Comparison of ENCODE assay signal across 13 mouse cellular contexts in the genomic region with DNA sequence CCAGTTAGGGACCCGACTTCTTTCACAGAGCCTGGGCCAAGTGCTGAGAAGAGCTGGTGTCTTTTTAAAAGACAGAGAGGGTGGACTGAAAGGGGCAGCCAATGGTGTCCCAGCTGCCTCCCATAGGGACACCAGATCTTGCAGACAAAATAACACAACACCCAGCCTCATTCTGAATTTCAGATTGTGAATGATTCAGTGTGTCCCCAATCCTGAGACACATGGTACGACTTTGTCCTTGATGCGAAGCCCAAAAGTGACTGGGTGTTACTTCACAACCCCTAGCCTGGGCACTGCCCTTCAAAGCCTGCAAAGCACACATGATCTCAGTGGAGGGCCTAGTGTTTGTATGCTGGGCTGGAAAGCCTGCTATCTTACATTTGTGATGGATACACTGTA. TPM values are rescaled to one million over a fixed set of nuclear protein-coding genes. Genes with fewer than 3 reads are reported as not detected.
DNase-seq lines count a peak whose midpoint lies in the region; ATAC-seq lines count a peak whose summit lies in the region.
"Had no signal": no experiment of that assay in that cellular context is flagged by ENCODE, and none has a peak within 500 bp of the region (broad histone marks: within the 10 kb centered on the region; RNA-seq: fewer than 3 reads in every experiment).

No protein-coding gene starts in this region.

- H3K27me3 ChIP-seq in kidney, embryonic 16.5 days (ENCODE audit: insufficient read depth, low read length): no peaks in the 10 kb centered on the region
- no peaks in the 10 kb centered on the region for H3K27me3 ChIP-seq in liver, embryonic 15.5 days
- H3K27me3 ChIP-seq: limb, embryonic 15.5 days had no signal

- no peaks in the 10 kb centered on the region for H3K9me3 ChIP-seq in kidney, embryonic 16.5 days (ENCODE audit: low read length)
- H3K9me3 ChIP-seq in liver, embryonic 15.5 days (replicated peaks): no peaks in the 10 kb centered on the region
- H3K9me3 ChIP-seq: limb, embryonic 15.5 days had no signal

- 97% methylated on average over 2 of the region's 3 CpGs for WGBS in kidney, embryonic 16.5 days
- WGBS in liver, embryonic 15.5 days (ENCODE audit: insufficient replicate concordance): 66% methylated on average over 3 of the region's 3 CpGs

- H3K9ac ChIP-seq in kidney, embryonic 16.5 days (replicated peaks; ENCODE audit: low read length): peak overlapping the region; percentile 15; the same call in 1 of the 2 replicates
- H3K9ac ChIP-seq in liver, embryonic 15.5 days: no peak overlapping the region
- H3K9ac ChIP-seq: hindbrain, embryonic 14.5 days; limb, embryonic 15.5 days had no signal

- H3K36me3 ChIP-seq in kidney, embryonic 16.5 days (ENCODE audit: insufficient read depth, low read length): peaks cover 5% of the 10 kb centered on the region
- H3K36me3 ChIP-seq in liver, embryonic 15.5 days (replicated peaks): peaks cover 4% of the 10 kb centered on the region; the same call in 1 of the 2 replicates

- H3K27ac ChIP-seq in kidney, embryonic 16.5 days (ENCODE audit: low read length): no peak overlapping the region
- H3K27ac ChIP-seq in liver, embryonic 15.5 days (replicated peaks): 0 out of 2 replicates have a peak overlapping the region, but pooled peaks have one; percentile 45
- H3K27ac ChIP-seq: hindbrain, embryonic 14.5 days; limb, embryonic 15.5 days had no signal

- no peak overlapping the region for H3K4me3 ChIP-seq in kidney, embryonic 16.5 days (ENCODE audit: low read length)
- no peak overlapping the region for H3K4me3 ChIP-seq in liver, embryonic 15.5 days (replicated peaks)
- H3K4me3 ChIP-seq: limb, embryonic 15.5 days had no signal

- H3K4me2 ChIP-seq in kidney, embryonic 16.5 days (replicated peaks; ENCODE audit: low read depth, low read length): no peak overlapping the region
- H3K4me2 ChIP-seq in liver, embryonic 15.5 days: peak overlapping the region; percentile 87; the same call in 1 of the 2 replicates
- H3K4me2 ChIP-seq: hindbrain, embryonic 14.5 days; limb, embryonic 15.5 days had no signal

- peaks cover 38% of the 10 kb centered on the region for H3K4me1 ChIP-seq in kidney, embryonic 16.5 days (ENCODE audit: insufficient read depth, low read length)
- H3K4me1 ChIP-seq in liver, embryonic 15.5 days (replicated peaks): peaks cover 64% of the 10 kb centered on the region

- intact Hi-C loops in left cerebral cortex, postnatal 14 days (cut with DNase I): no loop called here

- ATAC-seq in kidney, embryonic 16.5 days (ENCODE audit: low FRiP score, low TSS enrichment): no peak
- no peak for ATAC-seq in liver, embryonic 15.5 days (ENCODE audit: insufficient read depth)

- peak; percentile 94 for DNase-seq in heart, adult 11 months
- DNase-seq in heart, adult 8-10 months (ENCODE audit: low spot score): no peak
- no peak for DNase-seq in kidney, postnatal 14 days
- peak; percentile 68 for DNase-seq in adrenal gland, postnatal 10 days
- DNase-seq in left cerebral cortex, postnatal 14 days (ENCODE audit: low spot score in 2 of 2): no peak
- DNase-seq: B cell, adult 2 months; cerebellum, adult 9-11 months; midbrain, embryonic 14.5 days; right cerebral cortex, postnatal 4 days had no signal

RNA-seq across cellular contexts. Expression of a gene that starts 1.9 kb away (rescaled TPM):
- 10 to 100 TPM; 45.2 to 51.5 (median 48.2) TPM for total RNA-seq in heart, adult 8-10 months (2022)
- polyA plus RNA-seq in kidney, embryonic 16.5 days (2015; fragmentation: Nextera tagmentation; extraction: Ambion mirVana): 28.1 and 31.5 TPM in 2 replicates
- total RNA-seq in adrenal gland, postnatal 10 days (2021): 10 to 100 TPM; 45.4 to 45.5 TPM
- polyA plus RNA-seq in liver, embryonic 15.5 days (2015; fragmentation: Nextera tagmentation; extraction: Ambion mirVana): 10.0 and 11.0 TPM in 2 replicates
- 1 to 10 TPM; 5.8 to 8.1 TPM for total RNA-seq in left cerebral cortex, postnatal 14 days (2021)

RNA-seq across cellular contexts. Expression of a gene that starts 44.3 kb away (rescaled TPM):
- total RNA-seq in heart, adult 8-10 months (2022): 10 to 100 TPM in 3 of 4 experiments, 1 to 10 TPM in 1; 6.9 to 13.6 (median 11.7) TPM
- 70.3 and 74.8 TPM in 2 replicates for polyA plus RNA-seq in kidney, embryonic 16.5 days (2015; fragmentation: Nextera tagmentation; extraction: Ambion mirVana)
- 10 to 100 TPM; 22.3 to 23.9 TPM for total RNA-seq in adrenal gland, postnatal 10 days (2021)
- 12.9 and 13.2 TPM in 2 replicates for polyA plus RNA-seq in liver, embryonic 15.5 days (2015; fragmentation: Nextera tagmentation; extraction: Ambion mirVana)
- total RNA-seq in left cerebral cortex, postnatal 14 days (2021): 10 to 100 TPM; 10.1 to 16.2 TPM

RNA-seq across cellular contexts. Expression of a gene that starts 44.6 kb away (rescaled TPM):
- under 1 TPM; 0.06 to 0.20 (median 0.07) TPM for total RNA-seq in heart, adult 8-10 months (2022)
- polyA plus RNA-seq in kidney, embryonic 16.5 days (2015; fragmentation: Nextera tagmentation; extraction: Ambion mirVana): 0.28 and 0.29 TPM in 2 replicates
- under 1 TPM; 0.18 to 0.27 TPM for total RNA-seq in adrenal gland, postnatal 10 days (2021)
- polyA plus RNA-seq in liver, embryonic 15.5 days (2015; fragmentation: Nextera tagmentation; extraction: Ambion mirVana): 0.07 and 0.10 TPM in 2 replicates
- total RNA-seq in left cerebral cortex, postnatal 14 days (2021): 1 to 10 TPM in 1 of 2 experiments, under 1 TPM in 1; 0.46 to 1.2 TPM

RNA-seq across cellular contexts. Expression of a gene that starts 47.0 kb away (rescaled TPM):
- 1 to 10 TPM; 8.0 to 9.8 (median 8.6) TPM for total RNA-seq in heart, adult 8-10 months (2022)
- 26.5 and 28.1 TPM in 2 replicates for polyA plus RNA-seq in kidney, embryonic 16.5 days (2015; fragmentation: Nextera tagmentation; extraction: Ambion mirVana)
- total RNA-seq in adrenal gland, postnatal 10 days (2021): 10 to 100 TPM; 41.9 to 44.0 TPM
- 9.8 and 10.0 TPM in 2 replicates for polyA plus RNA-seq in liver, embryonic 15.5 days (2015; fragmentation: Nextera tagmentation; extraction: Ambion mirVana)
- total RNA-seq in left cerebral cortex, postnatal 14 days (2021): 10 to 100 TPM; 24.9 to 28.3 TPM

RNA-seq across cellular contexts. Expression of a gene that starts 47.3 kb away (rescaled TPM):
- 1 to 10 TPM; 7.1 to 9.8 (median 8.9) TPM for total RNA-seq in heart, adult 8-10 months (2022)
- polyA plus RNA-seq in kidney, embryonic 16.5 days (2015; fragmentation: Nextera tagmentation; extraction: Ambion mirVana): 6.4 and 6.8 TPM in 2 replicates
- total RNA-seq in adrenal gland, postnatal 10 days (2021): 10 to 100 TPM in 1 of 2 experiments, 1 to 10 TPM in 1; 8.4 to 12.8 TPM
- 1.5 and 1.6 TPM in 2 replicates for polyA plus RNA-seq in liver, embryonic 15.5 days (2015; fragmentation: Nextera tagmentation; extraction: Ambion mirVana)
- 10 to 100 TPM; 60.1 to 61.1 TPM for total RNA-seq in left cerebral cortex, postnatal 14 days (2021)

Comparison
In these comparisons a context has a peak if more than half of its experiments do, and no peak if none do; other contexts are left out.
1. DNase-seq: peak in heart, adult 11 months (single experiment) and adrenal gland, postnatal 10 days (single experiment); none in heart, adult 8-10 months (single experiment), kidney, postnatal 14 days (single experiment) and left cerebral cortex, postnatal 14 days (0 of 2).
2. RNA of a gene that starts 1.9 kb away (total RNA-seq): 45.2 to 51.5 TPM in heart, adult 8-10 months and 45.4 to 45.5 TPM in adrenal gland, postnatal 10 days; 5.8 to 8.1 TPM in left cerebral cortex, postnatal 14 days; every median in the first group is over 4 times any median in the second.